Mouse (Mus musculus) bone marrow macrophage, adult 2 months (primary cell): ENCODE data around the gene Tor4a.

Experiments
- CTCF ChIP-seq: IDR thresholded peaks from 2 replicates; pipeline ENCODE4 v1.5.1; 2012; ENCODE audit warnings: low read depth, mild to moderate bottlenecking, low read length, moderate library complexity
- POLR2A ChIP-seq: IDR thresholded peaks from 2 replicates; pipeline ENCODE4 v1.6.1; 2012; ENCODE audit warnings: mild to moderate bottlenecking, low read depth, low read length, borderline replicate concordance

GRCm38 (mm10) chr2:25184496-25184895 lies 12.2 kb downstream of the Tor4a start:
- no peak for TF ChIP-seq POLR2A
- no peak for TF ChIP-seq CTCF
